Mouse (Mus musculus) heart, embryonic 13.5 days (tissue): ENCODE results near the gene Hist2h2be. TPM values are rescaled to one million over a fixed set of nuclear protein-coding genes. Genes with fewer than 3 reads are reported as not detected.
"Not testable (repeated sequence)": the region's sequence is repeated elsewhere in the genome, so short reads cannot be mapped to it uniquely, and the experiment has no call there.

Experiments
- ATAC-seq: fragments of 200-750 bp; cut with Nextera tagmentation; 2 replicates; pipeline ENCODE4 v1.8.0; 2017; ENCODE audit warnings: moderate TSS enrichment; ENCODE audit not compliant: insufficient number of reproducible peaks, low FRiP score, low TSS enrichment; ENCODE audit errors: extremely low read depth
- H3K27ac ChIP-seq: fragments of 300-500 bp; sonication (generic); replicated peaks from 2 replicates; pipeline ENCODE4 v1.5.1; 2015; ENCODE audit warnings: moderate library complexity, mild to moderate bottlenecking, inconsistent platforms
- H3K27me3 ChIP-seq: fragments of 300-500 bp; sonication (generic); replicated peaks from 2 replicates; pipeline ENCODE4 v1.6.1; 2015; ENCODE audit warnings: mild to moderate bottlenecking, inconsistent platforms
- H3K36me3 ChIP-seq: fragments of 300-500 bp; sonication (generic); 2 replicates; pipeline ENCODE4 v1.6.1; 2015; ENCODE audit warnings: mild to moderate bottlenecking, inconsistent platforms
- H3K4me1 ChIP-seq: fragments of 300-500 bp; sonication (generic); 2 replicates; pipeline ENCODE4 v1.6.1; 2015; ENCODE audit warnings: inconsistent platforms
- H3K4me2 ChIP-seq: fragments of 300-500 bp; sonication (generic); 2 replicates; pipeline ENCODE4 v1.6.1; 2015; ENCODE audit warnings: inconsistent platforms, mild to moderate bottlenecking, moderate library complexity
- H3K4me3 ChIP-seq: fragments of 300-500 bp; sonication (generic); 2 replicates; pipeline ENCODE4 v1.5.1; 2015; ENCODE audit warnings: moderate library complexity, mild to moderate bottlenecking, inconsistent platforms
- H3K9ac ChIP-seq: fragments of 300-500 bp; sonication (generic); 2 replicates; pipeline ENCODE4 v1.6.1; 2015; ENCODE audit warnings: inconsistent platforms, mild to moderate bottlenecking, moderate library complexity
- H3K9me3 ChIP-seq: fragments of 300-500 bp; sonication (generic); 2 replicates; pipeline ENCODE4 v1.6.1; 2016; ENCODE audit warnings: inconsistent platforms
- WGBS: fragments of 180-500 bp; shearing (Covaris S2); methylation state at CpG from one replicate; pipeline ENCODE4 v1.1.7; 2015; ENCODE audit warnings: mixed read lengths; 5-methylcytosine and 5-hydroxymethylcytosine counted together
- microRNA-seq: library from miRNA; unstranded; fragments of <30 nt; microRNA quantifications from one replicate; pipeline ENCODE4, GENCODE M21; 2016
- polyA plus RNA-seq: library from polyadenylated mRNA; unstranded; fragments of >200 nt; fragmentation: Nextera tagmentation; extraction: Ambion mirVana; gene quantifications from 2 replicates; pipeline ENCODE4 v1.2.1, GENCODE M21; 2015

The Hist2h2be gene
- polyA plus RNA-seq, 1 experiment from 2014 or later, result 3.6 TPM

DNA sequence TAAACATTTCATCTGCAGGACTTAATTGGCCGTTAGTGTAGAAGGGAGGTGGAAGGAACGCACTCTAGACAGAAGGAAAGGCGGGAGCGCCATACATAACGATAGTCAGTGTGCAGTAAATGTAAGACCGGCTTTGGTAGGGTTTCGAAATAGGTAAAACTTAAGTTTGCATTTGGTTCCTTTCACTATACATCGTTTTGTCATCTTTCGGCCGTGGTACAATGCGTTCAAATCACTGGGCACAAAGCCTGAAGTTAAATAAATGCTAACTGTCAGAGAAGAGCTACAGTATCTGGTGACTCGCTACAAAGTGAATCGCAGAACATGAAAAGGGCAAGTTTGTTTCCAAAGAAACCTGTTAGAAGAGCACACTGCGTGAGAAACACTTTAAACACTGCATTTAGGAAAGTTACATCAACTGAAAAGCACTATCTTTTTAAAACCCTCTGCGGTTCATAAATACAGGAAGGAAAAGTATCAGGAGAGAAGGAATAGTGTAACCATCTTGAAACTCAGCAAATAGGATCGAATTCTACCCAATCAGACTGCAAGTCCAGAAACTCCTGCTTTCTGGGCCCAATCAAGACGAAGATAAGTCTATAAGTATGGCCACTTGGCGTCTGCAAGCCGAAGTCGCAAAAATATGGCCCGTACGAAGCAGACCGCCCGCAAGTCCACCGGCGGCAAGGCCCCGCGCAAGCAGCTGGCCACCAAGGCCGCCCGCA is 47.3 kb downstream of the Hist2h2be start, which contains the start of gene Hist2h3b:
TSS of gene Hist2h3b (plus strand) at position 604 of the 725 bp plus-strand sequence.
- Histone ChIP-seq H3K9ac (peak within 1 kb of the TSS; percentile 85), H3K4me2 (peak within 1 kb of the TSS; percentile 86), H3K36me3 (no peaks in the 10 kb centered on the region), H3K4me3 (peak within 1 kb of the TSS; percentile 62), H3K4me1 (peaks cover 29% of the 10 kb centered on the region), H3K27ac (peak within 1 kb of the TSS; percentile 95), H3K27me3 (no peaks in the 10 kb centered on the region), H3K9me3 (no peaks in the 10 kb centered on the region)
- 22% methylated on average over 30 of the region's 30 CpGs for WGBS
- ATAC-seq, result no peak

GRCm38 (mm10) chr3:96268776-96269378 is 48.0 kb downstream of the Hist2h2be start:
- not testable (repeated sequence) for H3K9me3 ChIP-seq, ATAC-seq, H3K36me3 ChIP-seq, H3K27me3 ChIP-seq
- H3K4me3 ChIP-seq, result peak overlapping the region; percentile 62
- WGBS, result 2% methylated on average over 14 of the region's 44 CpGs
- peak overlapping the region; percentile 95 for H3K27ac ChIP-seq
- peaks cover 28% of the 10 kb centered on the region for H3K4me1 ChIP-seq
- H3K9ac ChIP-seq, result peak overlapping the region; percentile 85
- peak overlapping the region; percentile 86 for H3K4me2 ChIP-seq

DNA sequence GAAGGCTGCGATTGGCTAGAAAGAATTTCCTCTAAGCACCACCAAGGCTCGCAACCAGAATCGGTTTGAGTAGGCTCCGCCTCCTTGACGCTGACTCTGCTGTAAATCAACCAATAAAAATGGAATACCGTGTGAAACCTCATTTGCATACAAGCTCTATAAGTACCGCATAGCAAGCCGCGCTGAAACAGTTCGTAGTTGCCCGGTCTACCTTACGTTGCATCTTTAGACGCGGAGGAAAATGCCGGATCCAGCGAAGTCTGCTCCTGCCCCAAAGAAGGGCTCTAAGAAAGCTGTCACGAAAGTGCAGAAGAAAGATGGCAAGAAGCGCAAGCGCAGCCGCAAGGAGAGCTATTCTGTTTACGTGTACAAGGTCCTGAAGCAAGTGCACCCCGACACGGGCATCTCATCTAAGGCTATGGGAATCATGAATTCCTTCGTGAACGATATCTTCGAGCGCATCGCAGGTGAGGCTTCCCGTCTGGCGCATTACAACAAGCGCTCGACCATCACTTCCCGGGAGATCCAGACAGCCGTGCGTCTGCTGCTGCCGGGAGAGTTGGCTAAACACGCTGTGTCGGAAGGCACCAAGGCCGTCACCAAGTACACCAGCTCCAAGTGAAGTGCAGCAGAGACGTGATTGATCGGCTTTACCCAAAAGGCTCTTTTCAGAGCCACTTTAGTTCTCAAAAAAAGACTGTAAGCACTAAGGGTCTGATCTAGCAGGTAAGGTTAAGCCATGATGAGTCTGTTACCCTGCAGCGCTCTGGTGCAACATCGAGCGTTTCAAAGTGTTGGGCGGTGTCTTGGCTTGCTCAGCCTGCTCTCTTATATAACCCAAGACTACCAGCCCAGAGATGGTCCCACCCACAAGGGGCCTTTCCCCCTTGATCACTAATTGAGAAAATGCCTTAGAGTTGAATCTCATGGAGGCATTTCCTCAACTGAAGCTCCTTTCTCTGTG is 48.9 kb downstream of the Hist2h2be start, which contains the start of gene Hist2h2bb:
TSS of gene Hist2h2bb (plus strand) at position 242 of the 964 bp plus-strand sequence.
- Histone ChIP-seq H3K27me3 (no peaks in the 10 kb centered on the region), H3K9me3 (no peaks in the 10 kb centered on the region), H3K4me3 (peak within 1 kb of the TSS; percentile 62), H3K4me1 (peaks cover 18% of the 10 kb centered on the region), H3K27ac (peak within 1 kb of the TSS; percentile 95), H3K4me2 (peak within 1 kb of the TSS; percentile 86), H3K36me3 (no peaks in the 10 kb centered on the region), H3K9ac (peak within 1 kb of the TSS; percentile 85)
- ATAC-seq, result peak; percentile 93
- WGBS, result under 1% methylated on average over 45 of the region's 45 CpGs

Small RNAs within 50 kb of the gene (microRNA-seq; reads per million reads assigned to microRNA genes)
- gene Gm44492 (not detected), gene Gm47311 (not detected), gene Gm47313 (not detected)

Other genes with a start within 250 kb of the Hist2h2be start
- gene Plekho1, start 225.1 kb upstream of the Hist2h2be start, polyA plus RNA-seq, result 59.2 and 64.8 TPM in 2 replicates
- 33.6 and 34.9 TPM in 2 replicates for gene Vps45, start 162.7 kb upstream of the Hist2h2be start, polyA plus RNA-seq
- 14.9 and 17.2 TPM in 2 replicates for gene Otud7b, start 116.6 kb upstream of the Hist2h2be start, polyA plus RNA-seq
- 6.4 and 7.2 TPM in 2 replicates for gene Mtmr11, start 59.1 kb upstream of the Hist2h2be start, polyA plus RNA-seq
- 97.7 and 98.6 TPM in 2 replicates for gene Sf3b4, start 48.8 kb upstream of the Hist2h2be start, polyA plus RNA-seq
- gene Sv2a, start 40.0 kb upstream of the Hist2h2be start, polyA plus RNA-seq, result 13.5 and 14.0 TPM in 2 replicates
- gene Bola1, start 1.4 kb upstream of the Hist2h2be start, polyA plus RNA-seq, result 42.5 and 46.7 TPM in 2 replicates
- gene Hist2h2ab, start 1.3 kb upstream of the Hist2h2be start, polyA plus RNA-seq, result not detected in 2 replicates
- gene Hist2h2ac, start 239 bp upstream of the Hist2h2be start, polyA plus RNA-seq, result 4.5 and 5.0 TPM in 2 replicates
- gene Hist2h3c2, start 18.0 kb downstream of the Hist2h2be start, polyA plus RNA-seq, result 3.0 and 4.3 TPM in 2 replicates
- 34.7 and 49.3 TPM in 2 replicates for gene Hist2h2aa2, start 19.2 kb downstream of the Hist2h2be start, polyA plus RNA-seq
- gene Hist2h2aa1, start 24.4 kb downstream of the Hist2h2be start, polyA plus RNA-seq, result 10.6 and 16.1 TPM in 2 replicates
- gene Hist2h3c1, start 25.6 kb downstream of the Hist2h2be start, polyA plus RNA-seq, result 0.24 and 0.46 TPM in 2 replicates
- 3.9 and 5.4 TPM in 2 replicates for gene Hist2h4, start 42.2 kb downstream of the Hist2h2be start, polyA plus RNA-seq
- 28.3 and 29.4 TPM in 2 replicates for gene Hist2h3b, start 47.5 kb downstream of the Hist2h2be start, polyA plus RNA-seq
- 3.3 and 5.9 TPM in 2 replicates for gene Hist2h2bb, start 48.6 kb downstream of the Hist2h2be start, polyA plus RNA-seq
- gene Fcgr1, start 72.8 kb downstream of the Hist2h2be start, polyA plus RNA-seq, result 1.3 and 1.5 TPM in 2 replicates
- gene BC107364, start 231.2 kb downstream of the Hist2h2be start, polyA plus RNA-seq, result 0.68 and 0.78 TPM in 2 replicates